Mouse (Mus musculus) lung, postnatal 0 days (tissue): ENCODE results near the gene Lyrm7. TPM values are rescaled to one million over a fixed set of nuclear protein-coding genes. Genes with fewer than 3 reads are reported as not detected.
A peak's percentile ranks its signal among the peaks of the same experiment; 100 is the strongest.

Experiments
- ATAC-seq: fragments of 200-750 bp; cut with Nextera tagmentation; 2 replicates; pipeline ENCODE4 v1.8.0; 2017; ENCODE audit warnings: moderate library complexity
- DNase-seq: peaks from one replicate; pipeline ENCODE4 v3.0.0-alpha.2; 2016; ENCODE audit warnings: low spot score
- H3K27ac ChIP-seq: fragments of 300-500 bp; sonication (generic); 2 replicates; pipeline ENCODE4 v1.5.1; 2014; ENCODE audit warnings: antibody characterized with exemption, mild to moderate bottlenecking, low read length, mixed read lengths
- H3K27me3 ChIP-seq: fragments of 300-500 bp; sonication (generic); replicated peaks from 2 replicates; pipeline ENCODE4 v1.6.1; 2014; ENCODE audit warnings: low read length, mixed read lengths; ENCODE audit not compliant: insufficient read depth
- H3K36me3 ChIP-seq: fragments of 300-500 bp; sonication (generic); 2 replicates; pipeline ENCODE4 v1.6.1; 2014; ENCODE audit warnings: low read length, mixed read lengths; ENCODE audit not compliant: insufficient read depth
- H3K4me1 ChIP-seq: fragments of 300-500 bp; sonication (generic); 2 replicates; pipeline ENCODE4 v1.6.1; 2014; ENCODE audit warnings: antibody characterized with exemption, low read depth, low read length, mixed read lengths; ENCODE audit not compliant: insufficient read depth
- H3K4me2 ChIP-seq: fragments of 300-500 bp; sonication (generic); replicated peaks from 2 replicates; pipeline ENCODE4 v1.6.1; 2014; ENCODE audit warnings: low read depth, mild to moderate bottlenecking, low read length, moderate library complexity, mixed read lengths
- H3K4me3 ChIP-seq: fragments of 300-500 bp; sonication (generic); 2 replicates; pipeline ENCODE4 v1.5.1; 2014; ENCODE audit warnings: low read depth, low read length
- H3K9ac ChIP-seq: fragments of 300-500 bp; sonication (generic); replicated peaks from 2 replicates; pipeline ENCODE4 v1.6.1; 2014; ENCODE audit warnings: low read depth, mild to moderate bottlenecking
- H3K9me3 ChIP-seq: fragments of 300-500 bp; sonication (generic); 2 replicates; pipeline ENCODE4 v1.6.1; 2016; ENCODE audit warnings: low read length, mixed read lengths
- CTCF ChIP-seq: IDR thresholded peaks from 2 replicates; pipeline ENCODE4 v1.5.1; 2016; ENCODE audit warnings: antibody characterized with exemption, mild to moderate bottlenecking
- EP300 ChIP-seq: IDR thresholded peaks from 2 replicates; pipeline ENCODE4 v1.6.1; 2016; ENCODE audit warnings: antibody characterized with exemption, mild to moderate bottlenecking, control low read depth
- WGBS: fragments of 180-500 bp; shearing (Covaris S2); extraction: QIAGEN DNeasy Blood & Tissue Kit; methylation state at CpG from one replicate; pipeline ENCODE4 v1.1.7; 2014; 5-methylcytosine and 5-hydroxymethylcytosine counted together
- polyA plus RNA-seq: library from polyadenylated mRNA; unstranded; fragments of >200 nt; fragmentation: Nextera tagmentation; extraction: Ambion mirVana; gene quantifications from 2 replicates; pipeline ENCODE4 v1.2.1, GENCODE M21; 2015

Lyrm7 gene
- polyA plus RNA-seq, 1 experiment from 2014 or later, result 3.1 TPM

DNA sequence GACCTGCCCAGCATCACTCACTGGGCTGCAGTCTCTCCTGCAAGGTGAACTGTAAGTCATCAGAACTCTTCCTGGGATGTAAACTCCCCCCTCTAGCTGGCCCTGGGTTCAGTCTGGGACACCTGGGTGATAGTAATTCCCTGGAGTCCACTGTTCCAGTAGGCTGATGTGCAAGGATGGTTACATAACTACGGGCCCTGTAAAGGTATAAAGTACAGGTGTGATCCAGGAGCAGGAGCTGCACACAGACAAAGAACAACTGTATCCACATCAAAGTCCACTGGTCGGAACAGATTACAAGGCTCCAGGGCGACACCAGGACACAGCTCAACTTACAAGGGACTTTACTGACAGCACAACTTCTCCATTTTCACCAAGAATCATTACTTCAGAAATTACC lies 49.7 kb downstream of the Lyrm7 start:
- Histone ChIP-seq H3K27ac (no peak overlapping the region), H3K9me3 (no peaks in the 10 kb centered on the region), H3K36me3 (no peaks in the 10 kb centered on the region), H3K9ac (no peak overlapping the region), H3K4me2 (no peak overlapping the region), H3K4me1 (no peaks in the 10 kb centered on the region), H3K27me3 (no peaks in the 10 kb centered on the region), H3K4me3 (no peak overlapping the region)
- no peak for DNase-seq
- TF ChIP-seq CTCF (no peak), EP300 (no peak)
- 68% methylated on average over 3 of the region's 3 CpGs for WGBS
- ATAC-seq, result no peak

GRCm38 (mm10) chr11:54809582-54809981 lies 51.1 kb downstream of the Lyrm7 start:
- no peak for DNase-seq
- H3K27me3 ChIP-seq, result no peaks in the 10 kb centered on the region
- WGBS, result 66% methylated on average over 5 of the region's 5 CpGs

GRCm38 (mm10) chr11:54808177-54808576 lies 52.5 kb downstream of the Lyrm7 start:
- H3K9me3 ChIP-seq, result no peaks in the 10 kb centered on the region
- DNase-seq, result no peak
- H3K4me3 ChIP-seq, result no peak overlapping the region
- WGBS, result 74% methylated on average over 4 of the region's 4 CpGs
- TF ChIP-seq CTCF, result no peak
- TF ChIP-seq EP300, result no peak
- no peaks in the 10 kb centered on the region for H3K4me1 ChIP-seq
- no peak overlapping the region for H3K9ac ChIP-seq
- H3K36me3 ChIP-seq, result no peaks in the 10 kb centered on the region
- H3K4me2 ChIP-seq, result no peak overlapping the region
- H3K27me3 ChIP-seq, result no peaks in the 10 kb centered on the region
- no peak overlapping the region for H3K27ac ChIP-seq
- ATAC-seq, result no peak

More at GRCm38 (mm10) chr11:54809582-54809981, 51.1 kb downstream of the Lyrm7 start:
- TF ChIP-seq EP300 (no peak), CTCF (no peak)
- H3K4me1 ChIP-seq, result no peaks in the 10 kb centered on the region
- no peaks in the 10 kb centered on the region for H3K9me3 ChIP-seq
- no peak overlapping the region for H3K4me3 ChIP-seq
- ATAC-seq, result no peak
- no peak overlapping the region for H3K4me2 ChIP-seq
- no peak overlapping the region for H3K27ac ChIP-seq
- no peak overlapping the region for H3K9ac ChIP-seq
- no peaks in the 10 kb centered on the region for H3K36me3 ChIP-seq

DNA sequence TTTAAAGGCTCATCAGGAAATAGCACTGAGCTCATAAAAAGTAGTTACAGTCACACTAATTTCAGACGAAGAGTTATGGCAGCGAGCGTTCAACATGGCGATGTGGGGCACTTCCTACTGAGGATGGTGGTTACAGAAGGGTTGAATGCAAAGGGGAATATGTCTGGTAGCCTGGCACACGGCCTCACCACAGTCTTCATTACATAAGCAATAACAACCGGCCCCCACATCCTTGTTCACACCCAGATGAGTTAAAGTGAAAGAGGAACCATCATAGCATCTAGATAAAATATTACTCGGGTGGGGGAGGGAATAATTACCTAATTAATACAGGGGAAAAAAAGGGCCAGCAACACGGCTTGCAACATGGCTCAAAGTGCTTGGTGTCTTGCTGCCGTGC lies 53.0 kb downstream of the Lyrm7 start:
- Histone ChIP-seq H3K27me3 (no peaks in the 10 kb centered on the region), H3K4me3 (no peak overlapping the region), H3K36me3 (no peaks in the 10 kb centered on the region), H3K4me1 (no peaks in the 10 kb centered on the region), H3K9ac (no peak overlapping the region), H3K9me3 (no peaks in the 10 kb centered on the region), H3K4me2 (no peak overlapping the region), H3K27ac (no peak overlapping the region)
- ATAC-seq, result 0 out of 2 replicates have a peak, but pooled peaks have one; percentile 17
- WGBS, result 73% methylated on average over 9 of the region's 9 CpGs
- no peak for TF ChIP-seq EP300
- no peak for TF ChIP-seq CTCF
- DNase-seq, result peak; percentile 31

- Histone ChIP-seq H3K4me1 (no peaks in the 10 kb centered on the region), H3K9ac (no peak overlapping the region), H3K27ac (no peak overlapping the region), H3K4me2 (no peak overlapping the region), H3K9me3 (no peaks in the 10 kb centered on the region), H3K4me3 (no peak overlapping the region), H3K27me3 (no peaks in the 10 kb centered on the region), H3K36me3 (no peaks in the 10 kb centered on the region)
- TF ChIP-seq EP300 (no peak), CTCF (no peak)
- no peak for ATAC-seq
- no peak for DNase-seq
- 82% methylated on average over 24 of the region's 28 CpGs for WGBS
These were observed 53.8 kb downstream of the Lyrm7 start for GRCm38 (mm10) chr11:54806891-54807290.

DNA sequence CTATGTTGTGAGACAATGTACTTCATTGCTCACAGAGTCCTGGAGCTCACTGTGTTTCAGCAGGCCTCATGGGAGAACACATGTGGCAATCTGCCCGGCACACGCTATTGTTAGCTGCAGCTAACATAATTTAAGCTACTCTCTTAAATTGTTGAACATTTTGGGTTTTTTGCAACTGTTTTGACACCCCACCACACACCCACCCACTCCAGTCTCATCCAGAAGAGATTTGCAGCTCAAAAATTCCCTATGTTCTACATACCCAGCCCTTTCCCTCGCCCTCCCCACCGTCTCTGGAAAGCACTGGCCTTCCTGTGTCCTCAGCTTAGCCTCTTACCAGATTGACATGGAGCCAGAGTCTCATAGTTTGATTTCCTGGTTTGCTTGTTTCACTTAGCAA lies 55.5 kb downstream of the Lyrm7 start:
- TF ChIP-seq CTCF, result no peak
- H3K27ac ChIP-seq, result no peak overlapping the region

DNA sequence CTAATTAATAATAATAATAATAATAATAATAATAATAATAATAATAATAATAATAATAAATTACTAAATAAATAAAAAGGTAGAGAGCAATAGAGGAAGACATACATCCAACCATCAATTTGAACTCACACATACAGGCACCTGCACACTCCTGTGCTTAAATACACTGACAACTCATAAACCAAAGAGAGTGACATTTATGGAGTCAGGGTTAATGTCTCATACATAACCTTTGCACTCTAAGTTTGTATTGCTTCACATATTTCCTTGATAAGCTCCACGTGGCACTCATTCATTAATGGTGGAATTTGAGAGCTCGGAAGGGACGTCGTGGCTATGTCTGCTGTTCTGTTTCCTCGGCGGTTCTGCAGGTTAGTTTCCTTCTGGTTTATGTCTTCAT lies 58.1 kb downstream of the Lyrm7 start:
- DNase-seq (no peak), ATAC-seq (no peak)
- Histone ChIP-seq H3K27ac (no peak overlapping the region), H3K4me2 (no peak overlapping the region), H3K4me3 (no peak overlapping the region), H3K4me1 (no peaks in the 10 kb centered on the region), H3K9ac (no peak overlapping the region), H3K27me3 (no peaks in the 10 kb centered on the region), H3K36me3 (no peaks in the 10 kb centered on the region), H3K9me3 (no peaks in the 10 kb centered on the region)
- TF ChIP-seq EP300 (no peak), CTCF (no peak)
- WGBS, result 42% methylated on average over 6 of the region's 6 CpGs

More for the DNA sequence above, 55.5 kb downstream of the Lyrm7 start:
- H3K27me3 ChIP-seq, result no peaks in the 10 kb centered on the region
- H3K9ac ChIP-seq, result no peak overlapping the region
- H3K4me3 ChIP-seq, result no peak overlapping the region
- 72% methylated on average over 4 of the region's 4 CpGs for WGBS
- H3K4me2 ChIP-seq, result no peak overlapping the region
- H3K36me3 ChIP-seq, result no peaks in the 10 kb centered on the region
- DNase-seq, result no peak
- H3K4me1 ChIP-seq, result no peaks in the 10 kb centered on the region
- ATAC-seq, result no peak
- H3K9me3 ChIP-seq, result no peaks in the 10 kb centered on the region
